Mouse (Mus musculus): ENCODE measurements around the gene Fra10ac1.

DNA sequence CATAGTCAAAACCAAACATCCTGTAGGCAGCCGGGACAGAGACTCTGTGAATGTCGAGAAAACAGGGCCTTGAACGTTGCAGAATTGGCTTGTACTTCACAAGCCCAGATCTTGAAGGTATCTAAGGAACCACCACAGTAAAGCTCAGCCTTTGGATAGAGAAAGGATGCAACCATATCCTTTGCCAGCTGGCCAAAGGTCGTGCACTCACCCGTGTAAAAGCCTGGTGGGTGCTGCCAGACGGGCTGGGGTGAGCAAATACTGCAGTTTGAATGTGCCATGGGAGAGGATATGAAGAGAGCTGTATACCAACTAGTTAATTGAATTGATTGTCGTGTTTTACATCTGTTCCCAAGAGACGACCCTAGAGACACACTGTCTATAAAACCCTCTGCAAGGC is 8.1 kb upstream of the Fra10ac1 start:
- TF ChIP-seq CTCF (IDR thresholded peaks at IDR 0.05; ENCODE audit: low read depth) (no peak), EP300 (IDR thresholded peaks at IDR 0.05; ENCODE audit: low read depth) (no peak)
